Mouse (Mus musculus): ENCODE measurements at regions not wholly inside any gene's neighbourhood (a gene's known extent, or its start where the extent isn't known, plus 50 kb on each side); places are given as distances from the start of the nearest gene placed in this dataset.

- DNase-seq (ENCODE audit: low spot score in 2 of 2), result no peak
These were observed 52.2 kb upstream of the Otud4 start for GRCm38 (mm10) chr8:79587258-79587657.

GRCm38 (mm10) chr8:79584966-79585365 lies 54.5 kb upstream of the Otud4 start:
- DNase-seq (ENCODE audit: low spot score in 2 of 2), result peak in 1 of 2 experiments; percentile 40

GRCm38 (mm10) chr8:79583326-79583725 lies 56.1 kb upstream of the Otud4 start:
- no peak for DNase-seq (ENCODE audit: low spot score in 2 of 2)

GRCm38 (mm10) chr8:79582195-79582594 lies 57.2 kb upstream of the Otud4 start:
- DNase-seq (ENCODE audit: low spot score in 2 of 2), result no peak

GRCm38 (mm10) chr8:79576086-79576485 lies 63.3 kb upstream of the Otud4 start:
- no peak for DNase-seq (ENCODE audit: low spot score in 2 of 2)

GRCm38 (mm10) chr8:79575175-79575734 lies 64.2 kb upstream of the Otud4 start:
- DNase-seq (ENCODE audit: low spot score in 2 of 2), result no peak

GRCm38 (mm10) chr8:79573491-79573890 lies 65.9 kb upstream of the Otud4 start:
- DNase-seq (ENCODE audit: low spot score in 2 of 2), result no peak

GRCm38 (mm10) chr8:79572526-79572925 lies 66.9 kb upstream of the Otud4 start:
- DNase-seq (ENCODE audit: low spot score in 2 of 2), result no peak

GRCm38 (mm10) chr8:79563101-79563500 lies 76.3 kb upstream of the Otud4 start:
- DNase-seq (ENCODE audit: low spot score in 2 of 2), result no peak

GRCm38 (mm10) chr8:79562669-79563068 lies 76.7 kb upstream of the Otud4 start:
- DNase-seq (ENCODE audit: low spot score in 2 of 2), result no peak

GRCm38 (mm10) chr8:79562071-79562581 lies 77.3 kb upstream of the Otud4 start:
- no peak for DNase-seq (ENCODE audit: low spot score in 2 of 2)

- DNase-seq (ENCODE audit: low spot score in 2 of 2), result no peak
These were observed 78.0 kb upstream of the Otud4 start for GRCm38 (mm10) chr8:79561269-79562063.

GRCm38 (mm10) chr8:79559516-79559915 lies 79.9 kb upstream of the Otud4 start:
- no peak for DNase-seq (ENCODE audit: low spot score in 2 of 2)

GRCm38 (mm10) chr8:79554311-79554710 lies 85.1 kb upstream of the Otud4 start:
- DNase-seq (ENCODE audit: low spot score in 2 of 2), result no peak

GRCm38 (mm10) chr8:79550151-79550550 lies 89.3 kb upstream of the Otud4 start:
- DNase-seq (ENCODE audit: low spot score in 2 of 2), result no peak

- no peak for DNase-seq (ENCODE audit: low spot score in 2 of 2)
These were observed 91.3 kb upstream of the Otud4 start for GRCm38 (mm10) chr8:79548156-79548555.

- DNase-seq (ENCODE audit: low spot score in 2 of 2), result no peak
These were observed 93.5 kb upstream of the Otud4 start for GRCm38 (mm10) chr8:79545866-79546373.

- DNase-seq (ENCODE audit: low spot score in 2 of 2), result no peak
These were observed 97.0 kb upstream of the Otud4 start for GRCm38 (mm10) chr8:79542461-79542860.

- no peak for DNase-seq (ENCODE audit: low spot score in 2 of 2)
These were observed 99.4 kb upstream of the Otud4 start for GRCm38 (mm10) chr8:79540053-79540452.

- no peak for DNase-seq (ENCODE audit: low spot score in 2 of 2)
These were observed 105.0 kb upstream of the Otud4 start for GRCm38 (mm10) chr8:79534271-79534889.

- DNase-seq (ENCODE audit: low spot score in 2 of 2), result no peak
These were observed 109.9 kb upstream of the Otud4 start for GRCm38 (mm10) chr8:79529556-79529955.

GRCm38 (mm10) chr8:79522040-79522439 lies 117.4 kb upstream of the Otud4 start:
- no peak for DNase-seq (ENCODE audit: low spot score in 2 of 2)

GRCm38 (mm10) chr8:79518966-79519365 lies 119.6 kb upstream of the Smad1 start:
- peak in 1 of 2 experiments; percentile 34 for DNase-seq (ENCODE audit: low spot score in 2 of 2)
